Mouse (Mus musculus): ENCODE results near the gene Dlk1. TPM values are rescaled to one million over a fixed set of nuclear protein-coding genes. Genes with fewer than 3 reads are reported as not detected.
"Not testable (repeated sequence)": the region's sequence is repeated elsewhere in the genome, so short reads cannot be mapped to it uniquely, and the experiment has no call there.

Dlk1 gene
- polyA plus RNA-seq, 1 experiment: 2.2 TPM

GRCm38 (mm10) chr12:109454137-109454536 is 1.5 kb downstream of the Dlk1 start:
- H3K4me3 ChIP-seq (ENCODE audit: control insufficient read depth, insufficient read depth, low read length): no peak overlapping the region
- WGBS: 79% methylated on average over 13 of the region's 13 CpGs
- H3K27ac ChIP-seq (ENCODE audit: control insufficient read depth, insufficient read depth, low read length): no peak overlapping the region
- peaks cover 12% of the 10 kb centered on the region for H3K27me3 ChIP-seq (ENCODE audit: control insufficient read depth, insufficient read depth, low read length)
- H3K36me3 ChIP-seq (ENCODE audit: control insufficient read depth, insufficient read depth, low read length): no peaks in the 10 kb centered on the region
- peaks cover 10% of the 10 kb centered on the region for H3K4me1 ChIP-seq (replicated peaks; ENCODE audit: control insufficient read depth, insufficient read depth, low read length)
- DNase-seq: no peak
- TF ChIP-seq POLR2A (IDR thresholded peaks at IDR 0.05; ENCODE audit: control insufficient read depth, extremely low read depth, insufficient read depth, low read length, poor library complexity) (no peak), CTCF (IDR thresholded peaks at IDR 0.05; ENCODE audit: borderline replicate concordance, control insufficient read depth, extremely low read depth, insufficient read depth, low read length, poor library complexity) (no peak)

GRCm38 (mm10) chr12:109456531-109457202 is 4.0 kb downstream of the Dlk1 start:
- no peak for TF ChIP-seq POLR2A (IDR thresholded peaks at IDR 0.05; ENCODE audit: control insufficient read depth, extremely low read depth, insufficient read depth, low read length, poor library complexity)
- no peak for TF ChIP-seq CTCF (IDR thresholded peaks at IDR 0.05; ENCODE audit: borderline replicate concordance, control insufficient read depth, extremely low read depth, insufficient read depth, low read length, poor library complexity)
- 21% methylated on average over 9 of the region's 9 CpGs for WGBS
- H3K4me1 ChIP-seq (replicated peaks; ENCODE audit: control insufficient read depth, insufficient read depth, low read length): peaks cover 18% of the 10 kb centered on the region
- peaks cover 7% of the 10 kb centered on the region; the same call in 1 of the 2 replicates for H3K27me3 ChIP-seq (ENCODE audit: control insufficient read depth, insufficient read depth, low read length)
- H3K36me3 ChIP-seq (ENCODE audit: control insufficient read depth, insufficient read depth, low read length): no peaks in the 10 kb centered on the region
- H3K4me3 ChIP-seq (ENCODE audit: control insufficient read depth, insufficient read depth, low read length): no peak overlapping the region
- DNase-seq: no peak
- no peak overlapping the region for H3K27ac ChIP-seq (ENCODE audit: control insufficient read depth, insufficient read depth, low read length)

DNA sequence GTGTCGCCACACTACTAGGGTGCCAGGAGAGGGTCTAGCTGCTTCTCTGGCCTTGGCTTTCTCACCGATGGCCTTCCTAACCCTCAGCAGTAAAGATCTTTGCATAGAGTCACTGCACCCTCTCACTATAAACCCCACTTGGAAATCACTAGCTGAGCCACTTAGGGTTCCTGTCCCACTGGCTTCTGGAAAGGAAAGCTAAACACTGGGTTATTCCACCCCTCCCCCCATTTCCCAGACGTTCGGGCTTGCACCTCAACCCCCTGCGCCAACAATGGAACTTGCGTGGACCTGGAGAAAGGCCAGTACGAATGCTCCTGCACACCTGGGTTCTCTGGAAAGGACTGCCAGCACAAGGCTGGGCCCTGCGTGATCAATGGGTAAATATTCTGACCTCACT is 5.2 kb downstream of the Dlk1 start:
- no peak overlapping the region for H3K27ac ChIP-seq (ENCODE audit: control insufficient read depth, insufficient read depth, low read length)
- no peak for DNase-seq
- H3K4me1 ChIP-seq (replicated peaks; ENCODE audit: control insufficient read depth, insufficient read depth, low read length): peaks cover 18% of the 10 kb centered on the region
- no peak overlapping the region for H3K4me3 ChIP-seq (ENCODE audit: control insufficient read depth, insufficient read depth, low read length)
- no peaks in the 10 kb centered on the region for H3K36me3 ChIP-seq (ENCODE audit: control insufficient read depth, insufficient read depth, low read length)
- 76% methylated on average over 8 of the region's 8 CpGs for WGBS
- TF ChIP-seq CTCF (IDR thresholded peaks at IDR 0.05; ENCODE audit: borderline replicate concordance, control insufficient read depth, extremely low read depth, insufficient read depth, low read length, poor library complexity): no peak
- no peak for TF ChIP-seq POLR2A (IDR thresholded peaks at IDR 0.05; ENCODE audit: control insufficient read depth, extremely low read depth, insufficient read depth, low read length, poor library complexity)
- peaks cover 4% of the 10 kb centered on the region; the same call in 1 of the 2 replicates for H3K27me3 ChIP-seq (ENCODE audit: control insufficient read depth, insufficient read depth, low read length)

GRCm38 (mm10) chr12:109458896-109459295 is 6.3 kb downstream of the Dlk1 start:
- WGBS: 69% methylated on average over 10 of the region's 10 CpGs
- Histone ChIP-seq H3K27ac (ENCODE audit: control insufficient read depth, insufficient read depth, low read length) (no peak overlapping the region), H3K4me1 (replicated peaks; ENCODE audit: control insufficient read depth, insufficient read depth, low read length) (peaks cover 18% of the 10 kb centered on the region), H3K4me3 (ENCODE audit: control insufficient read depth, insufficient read depth, low read length) (no peak overlapping the region), H3K27me3 (ENCODE audit: control insufficient read depth, insufficient read depth, low read length) (no peaks in the 10 kb centered on the region), H3K36me3 (ENCODE audit: control insufficient read depth, insufficient read depth, low read length) (no peaks in the 10 kb centered on the region)
- no peak for DNase-seq
- TF ChIP-seq CTCF (IDR thresholded peaks at IDR 0.05; ENCODE audit: borderline replicate concordance, control insufficient read depth, extremely low read depth, insufficient read depth, low read length, poor library complexity) (no peak), POLR2A (IDR thresholded peaks at IDR 0.05; ENCODE audit: control insufficient read depth, extremely low read depth, insufficient read depth, low read length, poor library complexity) (no peak)

DNA sequence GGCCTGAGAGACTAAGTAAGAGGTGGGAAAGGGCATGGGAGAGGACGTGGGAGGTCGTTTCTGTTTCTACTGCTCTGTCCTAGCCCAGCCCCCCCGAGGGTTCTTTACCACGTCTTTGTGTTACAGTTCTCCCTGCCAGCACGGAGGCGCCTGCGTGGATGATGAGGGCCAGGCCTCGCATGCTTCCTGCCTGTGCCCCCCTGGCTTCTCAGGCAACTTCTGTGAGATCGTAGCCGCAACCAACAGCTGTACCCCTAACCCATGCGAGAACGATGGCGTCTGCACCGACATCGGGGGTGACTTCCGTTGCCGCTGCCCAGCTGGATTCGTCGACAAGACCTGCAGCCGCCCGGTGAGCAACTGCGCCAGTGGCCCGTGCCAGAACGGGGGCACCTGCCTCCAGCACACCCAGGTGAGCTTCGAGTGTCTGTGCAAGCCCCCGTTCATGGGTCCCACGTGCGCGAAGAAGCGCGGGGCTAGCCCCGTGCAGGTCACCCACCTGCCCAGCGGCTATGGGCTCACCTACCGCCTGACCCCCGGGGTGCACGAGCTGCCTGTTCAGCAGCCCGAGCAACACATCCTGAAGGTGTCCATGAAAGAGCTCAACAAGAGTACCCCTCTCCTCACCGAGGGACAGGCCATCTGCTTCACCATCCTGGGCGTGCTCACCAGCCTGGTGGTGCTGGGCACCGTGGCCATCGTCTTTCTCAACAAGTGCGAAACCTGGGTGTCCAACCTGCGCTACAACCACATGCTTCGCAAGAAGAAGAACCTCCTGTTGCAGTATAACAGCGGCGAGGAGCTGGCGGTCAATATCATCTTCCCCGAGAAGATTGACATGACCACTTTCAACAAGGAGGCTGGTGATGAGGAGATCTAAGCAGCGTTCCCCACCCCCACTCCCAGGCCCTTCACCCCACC is 7.1 kb downstream of the Dlk1 start:
- peak; percentile 44 for DNase-seq
- no peak overlapping the region for H3K27ac ChIP-seq (ENCODE audit: control insufficient read depth, insufficient read depth, low read length)
- 49% methylated on average over 49 of the region's 49 CpGs for whole genome bisulfite sequencing
- no peak for TF ChIP-seq POLR2A (IDR thresholded peaks at IDR 0.05; ENCODE audit: control insufficient read depth, extremely low read depth, insufficient read depth, low read length, poor library complexity)
- no peak for TF ChIP-seq CTCF (IDR thresholded peaks at IDR 0.05; ENCODE audit: borderline replicate concordance, control insufficient read depth, extremely low read depth, insufficient read depth, low read length, poor library complexity)
- H3K36me3 ChIP-seq (ENCODE audit: control insufficient read depth, insufficient read depth, low read length): no peaks in the 10 kb centered on the region
- H3K4me1 ChIP-seq (replicated peaks; ENCODE audit: control insufficient read depth, insufficient read depth, low read length): peaks cover 18% of the 10 kb centered on the region
- no peaks in the 10 kb centered on the region for H3K27me3 ChIP-seq (ENCODE audit: control insufficient read depth, insufficient read depth, low read length)
- H3K4me3 ChIP-seq (ENCODE audit: control insufficient read depth, insufficient read depth, low read length): no peak overlapping the region

DNA sequence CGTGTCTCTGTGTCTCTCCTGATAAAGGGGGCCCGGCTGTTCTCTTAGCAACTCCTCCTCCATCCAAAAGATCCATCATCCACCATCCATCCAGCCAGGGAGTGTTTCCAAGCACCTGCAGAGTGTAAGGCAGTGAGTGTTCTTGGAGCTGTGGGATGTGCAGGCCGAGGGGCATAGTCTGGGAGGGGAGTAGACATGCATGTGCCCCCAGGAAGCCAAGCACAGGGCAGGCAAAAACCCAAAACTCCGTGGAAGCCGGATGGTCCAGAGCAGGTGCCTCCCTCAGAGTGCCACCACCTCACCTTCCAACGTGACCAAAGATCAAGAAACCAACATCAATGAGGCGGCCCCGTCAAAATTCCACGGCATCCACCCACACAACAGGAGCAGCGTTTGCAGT is 10.0 kb downstream of the Dlk1 start:
- Histone ChIP-seq H3K4me3 (ENCODE audit: control insufficient read depth, insufficient read depth, low read length) (no peak overlapping the region), H3K36me3 (ENCODE audit: control insufficient read depth, insufficient read depth, low read length) (no peaks in the 10 kb centered on the region), H3K4me1 (replicated peaks; ENCODE audit: control insufficient read depth, insufficient read depth, low read length) (peaks cover 13% of the 10 kb centered on the region), H3K27me3 (ENCODE audit: control insufficient read depth, insufficient read depth, low read length) (no peaks in the 10 kb centered on the region), H3K27ac (ENCODE audit: control insufficient read depth, insufficient read depth, low read length) (no peak overlapping the region)
- DNase-seq: no peak
- TF ChIP-seq CTCF (IDR thresholded peaks at IDR 0.05; ENCODE audit: borderline replicate concordance, control insufficient read depth, extremely low read depth, insufficient read depth, low read length, poor library complexity) (no peak), POLR2A (IDR thresholded peaks at IDR 0.05; ENCODE audit: control insufficient read depth, extremely low read depth, insufficient read depth, low read length, poor library complexity) (no peak)
- WGBS: 92% methylated on average over 10 of the region's 10 CpGs

- not testable (repeated sequence) for DNase-seq; H3K27ac ChIP-seq (ENCODE audit: control insufficient read depth, insufficient read depth, low read length); H3K36me3 ChIP-seq (ENCODE audit: control insufficient read depth, insufficient read depth, low read length); H3K4me3 ChIP-seq (ENCODE audit: control insufficient read depth, insufficient read depth, low read length); H3K4me1 ChIP-seq (replicated peaks; ENCODE audit: control insufficient read depth, insufficient read depth, low read length); H3K27me3 ChIP-seq (ENCODE audit: control insufficient read depth, insufficient read depth, low read length)
- WGBS: 60% methylated on average over 4 of the region's 4 CpGs
Observed at GRCm38 (mm10) chr12:109467417-109467816, 14.8 kb downstream of the Dlk1 start.

Data from thymus, adult 2 months (tissue).